Mouse (Mus musculus): ENCODE results near the gene Grik3.

The Grik3 gene

GRCm38 (mm10) chr4:125492122-125492505 is 1.6 kb downstream of the Grik3 start:
- DNase-seq (ENCODE audit: low spot score): no peak

GRCm38 (mm10) chr4:125492706-125493105 is 2.2 kb downstream of the Grik3 start:
- DNase-seq (ENCODE audit: low spot score): no peak

DNA sequence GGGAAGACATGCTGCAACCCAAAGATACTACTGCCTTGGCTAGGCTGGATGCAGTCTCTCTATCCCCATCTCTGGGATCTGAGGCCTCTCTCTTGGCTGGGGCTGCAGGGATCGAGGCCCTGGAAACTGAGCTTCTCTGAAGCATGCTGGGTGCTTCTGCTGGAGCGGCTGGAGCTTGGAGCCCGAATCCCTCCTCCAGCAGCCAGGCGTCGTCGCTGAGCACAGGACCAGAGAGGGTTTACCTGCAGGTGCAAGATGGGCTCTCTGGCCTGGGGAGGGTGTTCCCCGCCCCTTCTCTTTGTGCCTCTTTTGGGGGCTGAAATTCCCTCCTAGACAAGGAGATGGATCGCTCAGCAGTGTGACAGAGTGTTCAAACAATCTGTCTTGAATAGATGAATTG is 2.6 kb downstream of the Grik3 start:
- no peak for DNase-seq (ENCODE audit: low spot score)

GRCm38 (mm10) chr4:125495477-125495876 is 5.0 kb downstream of the Grik3 start:
- DNase-seq (ENCODE audit: low spot score): no peak

GRCm38 (mm10) chr4:125497001-125497400 is 6.5 kb downstream of the Grik3 start:
- no peak for DNase-seq (ENCODE audit: low spot score)

DNA sequence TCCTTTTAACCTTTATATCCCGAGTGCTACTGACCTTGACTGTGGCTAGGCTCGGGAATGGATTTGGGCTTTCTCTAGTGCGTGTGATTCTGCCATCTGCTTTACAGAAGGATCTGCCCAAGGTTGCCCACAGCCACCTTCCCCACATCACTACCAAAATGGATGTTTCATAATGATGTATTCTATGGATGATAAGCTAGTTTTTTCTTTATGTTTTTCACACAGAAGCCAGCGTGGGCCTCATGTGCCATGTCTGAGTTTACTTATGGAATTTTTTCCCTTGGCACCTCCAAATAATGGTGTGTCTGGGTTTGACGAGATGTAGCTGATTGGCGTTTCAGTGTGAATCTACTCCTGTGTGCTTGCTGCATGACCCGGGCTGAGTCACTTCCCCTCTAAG is 7.0 kb downstream of the Grik3 start:
- DNase-seq (ENCODE audit: low spot score): no peak

- DNase-seq (ENCODE audit: low spot score): no peak
Observed at GRCm38 (mm10) chr4:125498866-125499265, 8.4 kb downstream of the Grik3 start.

- no peak for DNase-seq (ENCODE audit: low spot score)
Observed at GRCm38 (mm10) chr4:125502861-125503260, 12.4 kb downstream of the Grik3 start.

- no peak for DNase-seq (ENCODE audit: low spot score)
Observed at GRCm38 (mm10) chr4:125512434-125512833, 21.9 kb downstream of the Grik3 start.

- no peak for DNase-seq (ENCODE audit: low spot score)
Observed at GRCm38 (mm10) chr4:125515646-125516045, 25.1 kb downstream of the Grik3 start.

GRCm38 (mm10) chr4:125516612-125517011 is 26.1 kb downstream of the Grik3 start:
- no peak for DNase-seq (ENCODE audit: low spot score)

DNA sequence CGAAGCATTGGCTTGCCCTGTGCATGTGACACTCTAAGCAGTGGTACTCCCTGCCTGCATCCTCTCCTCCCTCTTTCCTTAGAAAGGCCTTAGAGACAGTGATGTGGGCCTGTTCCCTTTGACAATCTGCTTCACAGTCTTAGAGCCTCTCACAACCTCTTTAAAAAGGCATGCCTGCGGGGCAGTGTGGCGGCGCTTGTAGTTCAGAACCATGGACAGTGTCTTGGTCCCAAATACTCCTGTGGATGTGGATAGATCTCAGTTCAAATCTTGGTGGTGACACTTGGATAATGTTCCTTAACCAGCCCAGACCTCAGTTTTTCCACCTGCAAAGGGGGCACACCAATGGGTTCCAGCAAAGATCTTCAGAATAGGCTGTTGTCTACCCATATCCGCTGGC is 28.4 kb downstream of the Grik3 start:
- no peak for DNase-seq (ENCODE audit: low spot score)

DNA sequence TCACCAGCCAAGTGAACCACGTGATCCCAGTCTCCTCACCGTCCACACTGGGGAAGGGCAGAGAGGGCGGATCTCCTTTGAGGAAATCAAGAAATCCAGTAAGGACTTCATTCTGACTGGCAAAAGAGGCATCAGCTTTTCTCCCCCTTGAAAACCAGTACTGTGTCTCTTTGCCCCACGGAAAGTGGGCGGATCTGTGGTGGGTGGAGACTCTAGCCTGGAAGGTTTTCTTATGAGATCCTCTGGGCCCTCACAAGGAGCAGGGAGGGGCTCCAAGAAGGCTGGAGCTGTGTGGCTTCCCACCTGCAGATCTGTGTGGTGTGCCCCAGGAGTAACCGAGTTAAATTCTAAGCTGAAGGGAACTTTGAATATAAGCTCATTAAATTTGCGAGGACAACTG is 32.4 kb downstream of the Grik3 start:
- DNase-seq (ENCODE audit: low spot score): no peak

DNA sequence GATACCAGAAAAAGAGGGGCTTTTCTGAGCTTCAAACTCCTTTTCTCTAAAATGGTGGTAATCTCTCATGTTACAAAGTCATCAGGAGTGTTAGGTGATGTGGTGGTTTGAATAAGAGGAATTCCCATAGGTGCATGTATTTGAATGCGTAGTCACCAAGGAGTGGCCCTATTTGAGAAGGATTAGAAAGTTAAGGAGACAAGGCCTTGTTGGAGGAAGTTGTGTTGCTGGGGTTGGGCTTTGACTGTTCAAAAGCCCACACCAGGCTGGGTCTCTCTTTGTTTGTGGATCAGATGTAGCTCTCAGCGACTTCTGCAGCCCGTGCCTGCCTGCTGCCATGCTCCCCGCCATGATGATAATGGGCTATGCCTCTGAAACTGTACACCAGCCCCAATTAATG is 34.8 kb downstream of the Grik3 start:
- DNase-seq (ENCODE audit: low spot score): no peak

DNA sequence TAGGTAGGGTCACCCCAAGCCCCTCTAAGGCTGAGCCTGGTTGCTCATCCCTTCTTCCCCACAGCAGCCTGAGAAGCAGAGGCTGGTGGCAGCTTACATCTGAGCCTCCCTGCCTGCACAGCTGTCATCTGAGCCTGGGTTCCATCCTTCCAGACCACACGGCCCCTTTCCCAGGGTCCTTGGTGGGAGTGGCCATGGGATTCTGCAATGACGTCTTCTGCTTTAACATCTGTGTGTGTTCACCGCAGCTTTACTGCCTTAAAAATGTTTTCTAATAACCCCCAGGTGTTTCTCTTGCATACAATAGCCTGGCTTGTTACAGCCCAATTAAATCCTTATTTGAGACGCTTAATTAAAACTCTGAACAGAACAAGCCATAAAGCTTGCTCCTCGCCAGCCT is 35.9 kb downstream of the Grik3 start:
- no peak for DNase-seq (ENCODE audit: low spot score)

GRCm38 (mm10) chr4:125533965-125534364 is 43.5 kb downstream of the Grik3 start:
- no peak for DNase-seq (ENCODE audit: low spot score)

DNA sequence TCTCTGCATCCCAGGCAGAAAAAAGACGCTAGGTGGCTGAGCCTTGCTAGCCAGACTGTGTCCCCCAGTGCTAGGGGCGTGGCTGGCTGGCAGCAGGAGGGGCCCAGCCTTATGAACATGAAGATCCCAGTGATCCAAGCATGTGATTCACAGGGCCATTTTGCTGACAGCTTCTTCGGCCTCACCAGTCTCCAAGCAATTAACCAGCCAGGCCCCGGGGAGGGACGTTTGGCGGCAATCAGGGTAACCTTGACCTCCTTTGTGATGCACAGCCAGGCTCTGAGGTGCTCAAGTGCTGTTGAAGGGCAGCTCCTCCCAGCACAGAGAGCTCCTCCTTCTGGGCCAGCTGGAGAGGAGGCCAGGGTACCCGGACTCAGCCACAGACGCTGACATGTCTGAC is 43.9 kb downstream of the Grik3 start:
- no peak for DNase-seq (ENCODE audit: low spot score)

DNA sequence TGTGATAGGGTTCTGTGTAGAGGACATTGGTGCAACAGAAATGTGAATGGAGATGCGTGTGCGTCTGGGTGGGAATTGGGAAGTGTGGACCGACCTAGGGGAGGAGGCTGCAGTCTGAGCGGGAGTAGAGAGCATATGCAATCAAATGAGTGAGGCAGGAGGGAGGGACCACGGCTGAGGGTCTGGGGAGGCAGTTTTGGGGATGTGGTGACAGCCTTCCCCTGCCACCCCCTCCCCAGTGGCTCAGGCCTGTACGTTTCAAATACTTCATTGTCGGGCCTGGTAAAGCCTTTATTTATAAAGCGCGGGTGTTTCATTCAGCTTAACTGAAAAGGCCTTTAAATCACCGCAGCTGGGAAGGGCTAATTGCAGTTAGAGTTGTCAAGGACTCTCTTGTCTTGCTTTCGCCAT is 44.5 kb downstream of the Grik3 start:
- no peak for DNase-seq (ENCODE audit: low spot score)

- DNase-seq (ENCODE audit: low spot score): no peak
Observed at GRCm38 (mm10) chr4:125535465-125535864, 45.0 kb downstream of the Grik3 start.

DNA sequence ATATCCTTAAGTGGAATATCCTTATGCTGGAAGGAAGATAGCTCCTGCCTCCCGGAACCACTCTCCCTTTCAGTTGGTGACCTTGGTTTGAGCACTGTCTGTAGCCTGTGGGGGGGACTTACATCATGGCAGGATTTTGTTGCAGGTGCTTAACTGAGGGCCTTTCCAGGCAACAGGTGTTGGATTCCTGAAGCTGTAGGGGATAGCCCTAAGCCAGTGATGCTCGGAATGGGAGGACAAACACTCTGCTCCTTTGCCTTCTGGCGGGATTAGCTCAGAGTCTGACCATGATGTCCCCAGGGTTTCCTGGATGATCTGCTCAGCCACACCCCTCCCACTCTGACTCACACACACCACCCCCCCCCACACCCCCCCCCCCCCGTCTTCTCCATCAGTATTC is 45.5 kb downstream of the Grik3 start:
- no peak for DNase-seq (ENCODE audit: low spot score)

GRCm38 (mm10) chr4:125538301-125538965 is 47.9 kb downstream of the Grik3 start:
- no peak for DNase-seq (ENCODE audit: low spot score)

DNA sequence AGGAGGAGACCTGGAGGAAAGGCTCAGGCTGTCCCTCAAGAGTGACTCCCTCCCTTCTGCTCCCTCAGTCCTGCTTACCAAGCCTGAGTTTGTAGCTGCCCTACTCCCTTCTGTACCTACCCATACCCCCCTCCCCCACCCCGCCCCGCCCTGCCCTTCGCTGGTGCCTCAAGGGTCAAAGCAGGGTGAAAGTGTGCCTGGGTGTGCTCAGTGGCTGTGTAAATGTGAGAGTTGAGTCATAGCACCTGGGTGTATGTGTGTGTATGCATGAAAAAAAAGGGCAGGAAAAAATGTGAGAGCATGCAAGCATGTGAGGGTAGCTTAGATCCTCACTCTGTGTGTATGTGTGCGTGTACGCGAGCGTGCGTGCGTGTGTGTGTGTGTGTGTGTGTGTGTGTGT is 49.1 kb downstream of the Grik3 start:
- no peak for DNase-seq (ENCODE audit: low spot score)

DNA sequence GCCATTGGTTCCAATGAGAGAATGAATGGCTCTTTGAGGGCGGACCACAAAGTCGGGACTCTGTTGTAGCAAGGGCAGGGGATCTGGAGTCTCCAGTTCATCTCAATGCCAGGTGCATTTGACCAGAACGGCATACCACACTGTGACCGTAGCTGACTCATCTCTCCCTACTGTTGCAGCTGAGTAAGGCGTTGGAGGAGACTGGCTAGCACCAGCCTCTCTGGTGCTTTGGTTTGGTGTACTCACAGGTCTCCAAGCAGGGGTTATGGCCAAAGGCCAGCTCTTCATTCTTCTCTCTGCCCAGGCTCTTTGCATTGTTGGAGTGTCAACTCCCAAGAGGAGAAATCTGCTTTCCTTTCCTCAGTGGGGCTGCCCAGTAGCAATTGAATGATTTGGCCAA is 52.7 kb downstream of the Grik3 start:
- no peak for DNase-seq (ENCODE audit: low spot score)

DNA sequence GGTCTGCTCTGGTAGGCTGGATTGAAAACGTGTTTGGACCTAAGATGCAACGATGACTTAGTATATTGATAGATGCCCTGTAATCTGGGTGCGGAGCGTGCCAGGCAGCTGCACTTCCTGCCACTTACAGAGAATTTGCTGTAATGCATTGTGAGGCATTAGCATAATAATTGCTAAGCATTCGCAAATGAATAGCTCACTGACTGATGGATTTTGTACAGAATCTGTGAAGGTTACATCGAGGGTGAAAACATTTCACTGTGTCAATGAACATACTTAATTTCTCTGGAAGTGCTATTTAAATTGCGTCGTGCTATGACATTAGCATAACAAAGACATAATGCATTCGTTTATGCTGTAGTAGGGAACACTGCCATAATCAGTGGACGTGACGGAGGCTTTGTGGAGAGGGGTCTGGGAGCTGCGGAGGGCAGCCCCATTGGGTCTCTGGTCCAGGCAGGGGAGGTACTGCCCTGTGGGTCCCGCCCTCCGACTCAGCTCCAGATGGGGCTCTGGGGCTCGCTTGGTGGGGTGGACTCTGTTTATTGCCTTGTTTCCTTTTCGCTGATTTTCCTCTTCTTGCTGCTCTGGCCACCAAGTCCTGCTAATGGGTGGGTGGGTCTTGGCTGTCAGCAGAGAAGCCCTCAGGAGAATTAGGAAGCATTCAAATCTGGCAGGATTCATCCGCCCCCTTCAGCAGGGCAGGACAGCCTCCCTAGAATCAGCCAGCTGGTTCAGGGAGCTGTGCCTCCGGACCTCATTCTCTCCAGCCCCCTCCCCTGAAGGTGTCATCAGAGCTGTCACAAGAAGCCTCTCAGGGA is 54.7 kb downstream of the Grik3 start:
- no peak for DNase-seq (ENCODE audit: low spot score)

Measured in c-Kit-positive CD71-positive TER-119-positive erythroid progenitor cells, embryonic 14.5 days (primary cell).